Mouse (Mus musculus) ES-E14 (cell line): ENCODE measurements around the gene Gpr146. TPM values are rescaled to one million over a fixed set of nuclear protein-coding genes. Genes with fewer than 3 reads are reported as not detected.

Experiments
- DNase-seq: peaks from one replicate; pipeline ENCODE4 v3.0.0-alpha.2; 2013; ENCODE audit warnings: low read depth, low spot score
- H3K27ac ChIP-seq: 2 replicates; pipeline ENCODE4 v1.5.1; 2012; ENCODE audit warnings: low read depth, mild to moderate bottlenecking, low read length, moderate library complexity, mixed read lengths; ENCODE audit not compliant: poor library complexity, insufficient read depth, severe bottlenecking
- H3K36me3 ChIP-seq: 2 replicates; pipeline ENCODE4 v1.6.1; 2012; ENCODE audit warnings: mild to moderate bottlenecking, low read length, moderate library complexity, mixed read lengths; ENCODE audit not compliant: control insufficient read depth, poor library complexity, insufficient read depth, severe bottlenecking
- H3K4me1 ChIP-seq, 2 experiments: fragments of 150-350 bp in 1 of 2; sonication (generic) in 1 of 2; 2 replicates each; pipeline ENCODE4 v1.6.1; 2012; ENCODE audit warnings: low read length in 2 of 2, mild to moderate bottlenecking in 1 of 2, mixed read lengths in 1 of 2; ENCODE audit not compliant: control insufficient read depth in 2 of 2, insufficient read depth in 2 of 2, poor library complexity in 1 of 2
- H3K4me3 ChIP-seq, 2 experiments: fragments of 150-350 bp in 1 of 2; sonication (generic) in 1 of 2; 2 replicates each; pipeline ENCODE4 v1.5.1; 2012; ENCODE audit warnings: low read length in 2 of 2, low read depth in 1 of 2, mild to moderate bottlenecking in 1 of 2, mixed read lengths in 1 of 2; ENCODE audit not compliant: insufficient read depth in 1 of 2, poor library complexity in 1 of 2, severe bottlenecking in 1 of 2
- H3K9ac ChIP-seq: 2 replicates; pipeline ENCODE4 v1.6.1; 2012; ENCODE audit warnings: low read depth, mild to moderate bottlenecking, low read length, mixed read lengths; ENCODE audit not compliant: poor library complexity, insufficient read depth, severe bottlenecking
- H3K9me3 ChIP-seq: fragments of 150-350 bp; sonication (generic); 2 replicates; pipeline ENCODE4 v1.6.1; 2012; ENCODE audit warnings: low read depth, mild to moderate bottlenecking, low read length; ENCODE audit not compliant: control insufficient read depth, insufficient read depth
- CHD2 ChIP-seq: IDR thresholded peaks from 2 replicates; pipeline ENCODE4 v1.6.1; 2014; ENCODE audit warnings: mild to moderate bottlenecking, low read depth, low read length, inconsistent platforms
- HCFC1 ChIP-seq: IDR thresholded peaks from 2 replicates; pipeline ENCODE4 v1.6.1; 2012; ENCODE audit warnings: low read length, inconsistent platforms, borderline replicate concordance; ENCODE audit not compliant: insufficient read depth
- MAFK ChIP-seq: IDR thresholded peaks from 2 replicates; pipeline ENCODE4 v1.6.1; 2014; ENCODE audit warnings: mild to moderate bottlenecking, low read depth, low read length, inconsistent platforms; ENCODE audit not compliant: insufficient read depth
- ZC3H11A ChIP-seq: IDR thresholded peaks from 2 replicates; pipeline ENCODE4 v1.6.1; 2012; ENCODE audit warnings: low read depth, mild to moderate bottlenecking, inconsistent platforms, low read length, borderline replicate concordance
- ZNF384 ChIP-seq: IDR thresholded peaks from 2 replicates; pipeline ENCODE4 v1.6.1; 2012; ENCODE audit warnings: low read depth, low read length, inconsistent platforms
- in situ Hi-C, 2 experiments: fragments of 600-800 bp; cut with MboI; formaldehyde crosslinking; loops; one replicate each; pipeline ENCODE4 v1.15.1; 2025; ENCODE audit warnings: low sequenced_read_pairs in 2 of 2, inconsistent platforms in 1 of 2; ENCODE audit not compliant: unreplicated experiment in 2 of 2
- total RNA-seq: library from RNA; depleted of rRNA; stranded (reverse); fragments of 300-350 nt; gene quantifications from 2 replicates; pipeline ENCODE4 v1.2.3, GENCODE M21; 2012

The Gpr146 gene
- total RNA-seq, 1 experiment, result 1.1 TPM

DNA sequence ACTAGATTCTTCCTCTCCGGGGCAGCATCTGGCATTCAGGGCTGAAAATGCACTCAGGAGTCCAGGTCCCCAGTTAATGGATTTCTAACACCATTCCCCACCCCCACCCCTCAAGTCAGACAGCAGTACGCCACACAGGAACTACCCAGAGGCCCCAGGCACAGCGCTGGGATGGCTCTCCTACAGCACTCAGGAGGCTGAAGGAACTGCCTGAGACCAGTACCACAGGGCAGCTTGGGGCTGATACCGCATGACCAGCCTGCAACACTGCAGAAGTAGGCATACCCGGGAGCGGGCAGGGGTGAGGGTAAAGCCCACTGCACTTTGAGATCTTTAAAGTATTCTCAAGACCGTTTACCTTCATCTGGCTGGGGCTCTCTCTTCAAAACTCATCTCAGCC is 28.0 kb downstream of the Gpr146 start:
- Histone ChIP-seq H3K9me3 (no peaks in the 10 kb centered on the region), H3K27ac (no peak overlapping the region), H3K4me3 (no peak overlapping the region), H3K9ac (0 out of 2 replicates have a peak overlapping the region, but pooled peaks have one; percentile 7), H3K36me3 (peaks cover 5% of the 10 kb centered on the region; the same call in 1 of the 2 replicates), H3K4me1 (peaks cover 0 to 2% of the 10 kb centered on the region in 2 experiments; a peak in 1 of 4 replicates)
- in situ Hi-C loops, result no loop called here
- DNase-seq, result no peak
- TF ChIP-seq CHD2, result no peak
- TF ChIP-seq ZNF384, result no peak
- no peak for TF ChIP-seq HCFC1
- no peak for TF ChIP-seq ZC3H11A
- TF ChIP-seq MAFK, result no peak

DNA sequence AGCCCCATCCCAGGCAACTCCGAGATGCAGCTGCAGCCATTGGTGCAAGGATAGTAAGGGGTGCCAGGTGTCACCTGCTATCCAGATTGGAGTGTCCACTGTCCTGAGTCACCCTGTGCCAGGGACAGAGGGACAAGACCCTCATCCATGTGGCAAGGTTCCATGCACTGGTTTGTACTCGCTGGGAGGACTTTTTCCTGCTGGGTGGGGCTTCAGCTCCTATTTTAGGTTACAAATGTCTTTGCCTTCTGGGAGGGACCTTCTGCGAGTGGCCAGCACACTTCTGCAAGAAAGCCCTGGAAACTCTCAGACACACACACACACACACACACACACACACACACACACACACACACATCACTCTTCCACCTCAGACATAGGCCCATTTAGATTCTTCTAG is 28.5 kb downstream of the Gpr146 start:
- no peak overlapping the region for H3K9ac ChIP-seq
- no peak for TF ChIP-seq HCFC1
- TF ChIP-seq ZNF384, result no peak
- no peak for TF ChIP-seq CHD2
- no peak for TF ChIP-seq MAFK
- no peak for TF ChIP-seq ZC3H11A
- peaks cover 5% of the 10 kb centered on the region; the same call in 1 of the 2 replicates for H3K36me3 ChIP-seq
- in situ Hi-C loops, result no loop called here
- H3K27ac ChIP-seq, result no peak overlapping the region
- no peak for DNase-seq
- no peaks in the 10 kb centered on the region for H3K9me3 ChIP-seq
- no peak overlapping the region for H3K4me3 ChIP-seq
- peaks cover 0 to 2% of the 10 kb centered on the region in 2 experiments; a peak in 1 of 4 replicates for H3K4me1 ChIP-seq

DNA sequence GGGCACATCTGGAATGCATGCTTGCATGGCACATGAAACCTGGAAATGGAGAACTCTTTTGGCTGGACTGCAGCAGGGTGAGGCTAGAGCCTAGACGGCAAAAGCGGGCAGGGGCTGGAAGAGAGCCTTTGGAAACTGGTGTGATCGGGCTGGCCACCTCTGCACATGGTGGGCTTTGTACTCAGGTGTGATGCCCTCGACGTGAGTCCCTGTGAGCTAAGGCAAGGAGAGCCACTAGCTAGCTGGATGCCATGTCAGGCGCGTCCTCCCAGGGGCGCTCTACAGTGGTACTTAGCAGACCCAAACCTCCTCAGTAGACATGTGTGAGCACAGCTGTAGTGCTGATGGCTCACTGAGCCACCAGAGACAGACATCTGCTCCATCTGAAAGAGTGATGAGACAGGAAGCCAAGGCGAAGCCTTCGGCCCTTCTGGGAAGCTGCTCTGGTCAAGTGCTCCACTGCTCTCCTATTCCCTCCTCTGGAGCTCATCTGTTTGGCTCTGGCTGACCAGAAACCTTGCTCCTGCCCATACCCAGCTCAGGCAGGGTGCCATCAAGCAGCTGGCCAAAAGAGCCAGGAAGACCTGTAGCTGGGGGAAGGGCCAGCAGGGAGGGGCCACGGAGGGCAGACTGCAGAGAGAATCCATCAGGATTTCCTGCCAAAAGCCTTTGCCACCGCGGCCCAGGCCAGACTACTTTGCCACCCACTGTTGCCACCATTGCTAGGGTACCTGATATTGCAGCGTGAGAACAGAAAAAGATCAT is 29.8 kb downstream of the Gpr146 start:
- no peak overlapping the region for H3K27ac ChIP-seq
- peaks cover 0 to 2% of the 10 kb centered on the region in 2 experiments; a peak in 1 of 4 replicates for H3K4me1 ChIP-seq
- in situ Hi-C loops, result no loop called here

DNA sequence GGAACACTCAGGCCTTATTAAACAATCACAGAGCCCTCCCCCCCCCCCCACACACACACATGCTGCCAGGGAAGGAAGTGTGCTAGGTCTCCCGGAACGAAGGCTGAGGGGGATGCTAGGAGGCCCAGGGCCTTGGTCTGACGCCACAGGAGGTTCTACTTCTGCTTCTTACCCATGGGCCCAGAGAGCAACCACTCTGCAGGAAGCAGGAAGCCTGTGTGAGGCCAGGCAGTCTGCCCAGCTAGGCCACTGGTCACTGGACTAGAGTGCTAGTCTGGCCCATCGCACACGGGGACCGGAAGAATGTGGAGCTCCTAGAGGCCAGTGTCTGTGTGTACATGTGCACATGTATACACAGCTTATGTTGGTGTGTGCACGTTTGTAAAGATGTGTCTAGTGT is 31.0 kb downstream of the Gpr146 start:
- Histone ChIP-seq H3K9ac (no peak overlapping the region), H3K4me1 (peaks cover 0 to 2% of the 10 kb centered on the region in 2 experiments; a peak in 1 of 4 replicates), H3K27ac (no peak overlapping the region), H3K9me3 (no peaks in the 10 kb centered on the region), H3K36me3 (peaks cover 5% of the 10 kb centered on the region; the same call in 1 of the 2 replicates), H3K4me3 (no peak overlapping the region)
- no peak for TF ChIP-seq MAFK
- TF ChIP-seq ZNF384, result no peak
- TF ChIP-seq ZC3H11A, result no peak
- no peak for TF ChIP-seq HCFC1
- no peak for TF ChIP-seq CHD2
- DNase-seq, result no peak
- in situ Hi-C loops, result no loop called here

More for the DNA sequence above, 29.8 kb downstream of the Gpr146 start:
- H3K9ac ChIP-seq, result no peak overlapping the region
- H3K4me3 ChIP-seq, result no peak overlapping the region
- DNase-seq, result no peak
- H3K36me3 ChIP-seq, result peaks cover 5% of the 10 kb centered on the region; the same call in 1 of the 2 replicates
- TF ChIP-seq ZNF384, result no peak
- TF ChIP-seq MAFK, result no peak
- no peak for TF ChIP-seq ZC3H11A
- no peaks in the 10 kb centered on the region for H3K9me3 ChIP-seq
